In genomic region chr11:49410540-49410939, GRCm38 (mm10) we compare ENCODE assay signal across 9 mouse cellular contexts. TPM values are rescaled to one million over a fixed set of nuclear protein-coding genes. Genes with fewer than 3 reads are reported as not detected.
DNase-seq lines count a peak whose midpoint lies in the region; ATAC-seq and TF ChIP-seq lines count a peak whose summit lies in the region.
"Had no signal": no experiment of that assay in that cellular context is flagged by ENCODE, and none has a peak within 500 bp of the region (broad histone marks: within the 10 kb centered on the region; RNA-seq: fewer than 3 reads in every experiment).

No protein-coding gene starts in this region.

- TF ChIP-seq CTCF in forebrain, postnatal 0 days (IDR thresholded peaks at IDR 0.05; ENCODE audit: low read depth): peak; percentile 27
- TF ChIP-seq CTCF in lung, postnatal 0 days (IDR thresholded peaks at IDR 0.05): peak; percentile 48

- H3K9ac ChIP-seq in forebrain, postnatal 0 days: no peak overlapping the region
- no peak overlapping the region for H3K9ac ChIP-seq in forebrain, embryonic 16.5 days (replicated peaks; ENCODE audit: low read depth, low read length)
- no peak overlapping the region for H3K9ac ChIP-seq in lung, postnatal 0 days (replicated peaks; ENCODE audit: low read depth)

- no peak overlapping the region for H3K4me3 ChIP-seq in forebrain, postnatal 0 days (ENCODE audit: low read depth, low read length)
- no peak overlapping the region for H3K4me3 ChIP-seq in forebrain, embryonic 16.5 days (replicated peaks; ENCODE audit: low read length)
- no peak overlapping the region for H3K4me3 ChIP-seq in lung, postnatal 0 days (ENCODE audit: low read depth, low read length)

- no peak for ATAC-seq in forebrain, postnatal 0 days
- no peak for ATAC-seq in forebrain, embryonic 16.5 days
- no peak for ATAC-seq in lung, postnatal 0 days
- peak; percentile 85 for ATAC-seq in megakaryocyte progenitor cell, adult 5-6 weeks (replicated peaks; ENCODE audit: poor library complexity)

- H3K36me3 ChIP-seq in forebrain, postnatal 0 days (ENCODE audit: insufficient read depth): no peaks in the 10 kb centered on the region
- H3K36me3 ChIP-seq in forebrain, embryonic 16.5 days (ENCODE audit: control insufficient read depth, insufficient read depth): no peaks in the 10 kb centered on the region
- no peaks in the 10 kb centered on the region for H3K36me3 ChIP-seq in lung, postnatal 0 days (ENCODE audit: insufficient read depth, low read length)

- TF ChIP-seq EP300 in lung, postnatal 0 days (IDR thresholded peaks at IDR 0.05): no peak

- no peaks in the 10 kb centered on the region for H3K27me3 ChIP-seq in forebrain, postnatal 0 days (ENCODE audit: insufficient read depth, low read length)
- no peaks in the 10 kb centered on the region for H3K27me3 ChIP-seq in forebrain, embryonic 16.5 days (replicated peaks; ENCODE audit: control insufficient read depth, insufficient read depth, low read length)
- H3K27me3 ChIP-seq in lung, postnatal 0 days (replicated peaks; ENCODE audit: insufficient read depth, low read length): no peaks in the 10 kb centered on the region

- no peak overlapping the region for H3K4me2 ChIP-seq in forebrain, postnatal 0 days (ENCODE audit: low read depth)
- H3K4me2 ChIP-seq in forebrain, embryonic 16.5 days (ENCODE audit: low read length): no peak overlapping the region
- H3K4me2 ChIP-seq in lung, postnatal 0 days (replicated peaks; ENCODE audit: low read depth, low read length): no peak overlapping the region

- H3K4me1 ChIP-seq in forebrain, postnatal 0 days (ENCODE audit: insufficient read depth): no peaks in the 10 kb centered on the region
- H3K4me1 ChIP-seq in forebrain, embryonic 16.5 days (replicated peaks; ENCODE audit: control insufficient read depth, insufficient read depth, low read length): no peaks in the 10 kb centered on the region
- no peaks in the 10 kb centered on the region for H3K4me1 ChIP-seq in lung, postnatal 0 days (ENCODE audit: insufficient read depth, low read depth, low read length)

- H3K9me3 ChIP-seq in forebrain, postnatal 0 days (ENCODE audit: low read length): no peaks in the 10 kb centered on the region
- H3K9me3 ChIP-seq in forebrain, embryonic 16.5 days (ENCODE audit: control insufficient read depth, low read length): no peaks in the 10 kb centered on the region
- no peaks in the 10 kb centered on the region for H3K9me3 ChIP-seq in lung, postnatal 0 days (ENCODE audit: low read length)

- no peak overlapping the region for H3K27ac ChIP-seq in forebrain, postnatal 0 days (ENCODE audit: low read depth, low read length)
- H3K27ac ChIP-seq in forebrain, embryonic 16.5 days (ENCODE audit: low read length): no peak overlapping the region
- no peak overlapping the region for H3K27ac ChIP-seq in lung, postnatal 0 days (ENCODE audit: low read length)

- WGBS in forebrain, postnatal 0 days: 29% methylated on average over 1 of the region's 1 CpGs
- WGBS in forebrain, embryonic 16.5 days: 24% methylated on average over 1 of the region's 1 CpGs
- 22% methylated on average over 1 of the region's 1 CpGs for WGBS in lung, postnatal 0 days

- no peak for DNase-seq in forebrain, postnatal 0 days
- peak; percentile 39 for DNase-seq in lung, postnatal 0 days (ENCODE audit: low spot score)
- no peak for DNase-seq in lung, postnatal 14 days
- peak; percentile 43 for DNase-seq in c-Kit-positive CD71-negative TER-119-negative erythroid progenitor cells, embryonic 14.5 days (ENCODE audit: low read depth)
- DNase-seq in gastrocnemius, postnatal 25 days: no peak
- DNase-seq in ovary, postnatal 36 days (ENCODE audit: low spot score): no peak

RNA-seq across cellular contexts. Expression of gene Olfr1389, which starts 12.3 kb away (rescaled TPM):
- total RNA-seq in forebrain, postnatal 0 days (2014; rRNA removed): not detected in 2 replicates
- polyA plus RNA-seq in forebrain, postnatal 0 days (2015; fragmentation: Nextera tagmentation; extraction: Ambion mirVana): not detected in 2 replicates
- polyA plus RNA-seq in forebrain, embryonic 16.5 days (2015; fragmentation: Nextera tagmentation; extraction: Ambion mirVana): not detected in 2 replicates
- not detected in 2 replicates for polyA plus RNA-seq in lung, postnatal 0 days (2015; fragmentation: Nextera tagmentation; extraction: Ambion mirVana)
- total RNA-seq in megakaryocyte progenitor cell, adult 5-6 weeks (2015): not detected in 2 replicates
- total RNA-seq in megakaryocyte progenitor cell, adult 5-6 weeks (2017): not detected in 2 replicates
- total RNA-seq in gastrocnemius, postnatal 25 days (2021): not detected
- polyA plus RNA-seq: neural tube, embryonic 11.5 days had no signal

RNA-seq across cellular contexts. Expression of gene Olfr1388, which starts 25.9 kb away (rescaled TPM):
- total RNA-seq in forebrain, postnatal 0 days (2014; rRNA removed): 0.05 TPM in 1 of 2 replicates, not detected in the other
- 0.04 TPM in 1 of 2 replicates, not detected in the other for polyA plus RNA-seq in forebrain, postnatal 0 days (2015; fragmentation: Nextera tagmentation; extraction: Ambion mirVana)
- polyA plus RNA-seq in forebrain, embryonic 16.5 days (2015; fragmentation: Nextera tagmentation; extraction: Ambion mirVana): not detected in 2 replicates
- not detected in 2 replicates for polyA plus RNA-seq in lung, postnatal 0 days (2015; fragmentation: Nextera tagmentation; extraction: Ambion mirVana)
- 0.05 TPM in 1 of 2 replicates, not detected in the other for total RNA-seq in megakaryocyte progenitor cell, adult 5-6 weeks (2015)
- total RNA-seq in megakaryocyte progenitor cell, adult 5-6 weeks (2017): 0.07 and 0.17 TPM in 2 replicates
- under 1 TPM in 1 of 2 experiments, not detected in 1; 0.08 TPM for total RNA-seq in gastrocnemius, postnatal 25 days (2021)
- polyA plus RNA-seq: neural tube, embryonic 11.5 days had no signal

RNA-seq across cellular contexts. Expression of gene Olfr1387, which starts 44.6 kb away (rescaled TPM):
- not detected in 2 replicates for total RNA-seq in forebrain, postnatal 0 days (2014; rRNA removed)
- not detected in 2 replicates for polyA plus RNA-seq in forebrain, postnatal 0 days (2015; fragmentation: Nextera tagmentation; extraction: Ambion mirVana)
- polyA plus RNA-seq in forebrain, embryonic 16.5 days (2015; fragmentation: Nextera tagmentation; extraction: Ambion mirVana): not detected in 2 replicates
- polyA plus RNA-seq in lung, postnatal 0 days (2015; fragmentation: Nextera tagmentation; extraction: Ambion mirVana): not detected in 2 replicates
- total RNA-seq in megakaryocyte progenitor cell, adult 5-6 weeks (2015): not detected in 2 replicates
- not detected in 2 replicates for total RNA-seq in megakaryocyte progenitor cell, adult 5-6 weeks (2017)
- not detected for total RNA-seq in gastrocnemius, postnatal 25 days (2021)
- polyA plus RNA-seq: neural tube, embryonic 11.5 days had no signal

RNA-seq across cellular contexts. Expression of gene Olfr1386, which starts 54.3 kb away (rescaled TPM):
- total RNA-seq in forebrain, postnatal 0 days (2014; rRNA removed): not detected in 2 replicates
- polyA plus RNA-seq in forebrain, postnatal 0 days (2015; fragmentation: Nextera tagmentation; extraction: Ambion mirVana): not detected in 2 replicates
- polyA plus RNA-seq in forebrain, embryonic 16.5 days (2015; fragmentation: Nextera tagmentation; extraction: Ambion mirVana): not detected in 2 replicates
- polyA plus RNA-seq in lung, postnatal 0 days (2015; fragmentation: Nextera tagmentation; extraction: Ambion mirVana): not detected in 2 replicates
- total RNA-seq in megakaryocyte progenitor cell, adult 5-6 weeks (2015): not detected in 2 replicates
- not detected in 2 replicates for total RNA-seq in megakaryocyte progenitor cell, adult 5-6 weeks (2017)
- total RNA-seq in gastrocnemius, postnatal 25 days (2021): not detected
- polyA plus RNA-seq: neural tube, embryonic 11.5 days had no signal

Comparison
In these comparisons a context has a peak if more than half of its experiments do, and no peak if none do; other contexts are left out.
1. DNase-seq: peak in lung, postnatal 0 days (single experiment) and c-Kit-positive CD71-negative TER-119-negative erythroid progenitor cells, embryonic 14.5 days (single experiment); none in forebrain, postnatal 0 days (single experiment), lung, postnatal 14 days (single experiment), gastrocnemius, postnatal 25 days (single experiment) and ovary, postnatal 36 days (single experiment).